In the genomic region with DNA sequence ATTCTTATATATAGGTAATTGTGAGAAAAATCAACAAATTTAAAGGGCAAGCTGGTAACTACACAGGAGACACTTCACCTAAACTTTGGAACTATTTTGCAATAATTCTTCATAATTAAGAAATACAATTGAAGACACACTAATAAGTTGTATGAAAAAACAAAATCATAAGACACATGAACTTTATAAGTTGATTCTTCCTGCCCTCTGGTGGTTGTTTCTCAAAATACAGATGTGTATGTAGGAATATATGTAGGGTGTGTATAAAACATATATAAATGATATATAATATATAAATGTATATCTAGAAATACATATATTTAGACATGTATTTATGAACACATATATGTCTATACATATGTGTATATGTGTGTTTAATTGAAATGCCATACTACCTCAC, we compare ENCODE assay signal across 10 mouse cellular contexts. TPM values are rescaled to one million over a fixed set of nuclear protein-coding genes. Genes with fewer than 3 reads are reported as not detected.
DNase-seq lines count a peak whose midpoint lies in the region; ATAC-seq and TF ChIP-seq lines count a peak whose summit lies in the region.
"Had no signal": no experiment of that assay in that cellular context is flagged by ENCODE, and none has a peak within 500 bp of the region (broad histone marks: within the 10 kb centered on the region; RNA-seq: fewer than 3 reads in every experiment).

No protein-coding gene starts in this region.

- no peak overlapping the region for H3K27ac ChIP-seq in ES-E14 (ENCODE audit: insufficient read depth, low read depth, low read length, poor library complexity, severe bottlenecking)

- H3K4me3 ChIP-seq in ES-E14 (ENCODE audit: insufficient read depth in 1 of 2, low read depth in 1 of 2, low read length in 2 of 2, poor library complexity in 1 of 2, severe bottlenecking in 1 of 2): no peak overlapping the region

- intact Hi-C loops in left cerebral cortex, postnatal 36 days (cut with DNase I): loop anchor here (5.0 to 10.0 kb wide), 3 partner anchors 329 to 596 kb away; no protein-coding TSS in a partner anchor
- intact Hi-C loops in gastrocnemius, postnatal 36 days (cut with DNase I): no loop called here

- ATAC-seq in cerebellum, adult (ENCODE audit: insufficient number of reproducible peaks, low FRiP score, low TSS enrichment): no peak

- no peaks in the 10 kb centered on the region for H3K36me3 ChIP-seq in ES-E14 (ENCODE audit: control insufficient read depth, insufficient read depth, low read length, poor library complexity, severe bottlenecking)

- H3K9ac ChIP-seq in ES-E14 (ENCODE audit: insufficient read depth, low read depth, low read length, poor library complexity, severe bottlenecking): no peak overlapping the region

- peak; percentile 17 to 42 for DNase-seq in cerebellum, postnatal 10 days
- DNase-seq in left cerebral cortex, adult 11 months (ENCODE audit: low spot score): peak; percentile 25
- no peak for DNase-seq in left cerebral cortex, postnatal 36 days (ENCODE audit: low spot score in 2 of 2)
- DNase-seq in ES-E14 (ENCODE audit: low read depth, low spot score): no peak
- DNase-seq in induced T-regulatory cell, adult 2 months (ENCODE audit: low read depth): peak; percentile 54
- DNase-seq in gastrocnemius, postnatal 36 days: no peak
- no peak for DNase-seq in kidney, postnatal 10 days

- H3K9me3 ChIP-seq in ES-E14 (ENCODE audit: control insufficient read depth, insufficient read depth, low read depth, low read length): no peaks in the 10 kb centered on the region

- no peaks in the 10 kb centered on the region for H3K4me1 ChIP-seq in ES-E14 (ENCODE audit: control insufficient read depth in 2 of 2, insufficient read depth in 2 of 2, low read length in 2 of 2, poor library complexity in 1 of 2)

- in situ Hi-C loops in ES-E14 (cut with MboI; ENCODE audit: low sequenced_read_pairs in 2 of 2, unreplicated experiment in 2 of 2): loop anchor here in 1 of 2 experiments (25.0 kb wide), 1 partner anchor 299 kb away; no protein-coding TSS in a partner anchor

TF ChIP-seq in ES-E14, 5 proteins besides CTCF, POLR2A, EP300 and RAD21:
- 0 out of 2 replicates have a peak, but pooled peaks have one; percentile 22 for TF ChIP-seq ZC3H11A (IDR thresholded peaks at IDR 0.05; ENCODE audit: borderline replicate concordance, low read depth, low read length)
- TF ChIP-seq ZNF384 (IDR thresholded peaks at IDR 0.05; ENCODE audit: low read depth, low read length): no peak
- no peak for TF ChIP-seq MAFK (IDR thresholded peaks at IDR 0.05; ENCODE audit: insufficient read depth, low read depth, low read length)
TF ChIP-seq in ES-E14: peak in this region for 1.

RNA-seq across cellular contexts. Expression of a gene that starts 1.9 kb away (rescaled TPM):
- 10 to 100 TPM; 16.1 to 21.2 TPM for total RNA-seq in left cerebral cortex, postnatal 36 days (2021)
- total RNA-seq in ES-E14 (2012; rRNA removed): 5.5 and 7.3 TPM in 2 replicates
- total RNA-seq in gastrocnemius, postnatal 36 days (2021): 10 to 100 TPM; 11.0 to 11.3 TPM

RNA-seq across cellular contexts. Expression of a gene that starts 37.0 kb away (rescaled TPM):
- total RNA-seq in left cerebral cortex, postnatal 36 days (2021): not detected
- 0.22 TPM in 1 of 2 replicates, not detected in the other for total RNA-seq in ES-E14 (2012; rRNA removed)
- total RNA-seq in gastrocnemius, postnatal 36 days (2021): not detected
- total RNA-seq: heart, postnatal 14 days; left cerebral cortex, postnatal 10 days had no signal

Comparison
In these comparisons a context has a peak if more than half of its experiments do, and no peak if none do; other contexts are left out.
1. DNase-seq: peak in cerebellum, postnatal 10 days (2 of 2), left cerebral cortex, adult 11 months (single experiment) and induced T-regulatory cell, adult 2 months (single experiment); none in left cerebral cortex, postnatal 36 days (0 of 2), ES-E14 (single experiment), gastrocnemius, postnatal 36 days (0 of 2) and kidney, postnatal 10 days (single experiment).